Mouse (Mus musculus) 416B (cell line): ENCODE data around the gene Tnpo3.
"Not testable (repeated sequence)": the region's sequence is repeated elsewhere in the genome, so short reads cannot be mapped to it uniquely, and the experiment has no call there.

ENCODE experiments used
- DNase-seq: peaks from one replicate; pipeline ENCODE4 v3.0.0; 2011; ENCODE audit warnings: low read depth

Tnpo3 gene

GRCm38 (mm10) chr6:29620840-29621543 is 11.3 kb upstream of the Tnpo3 start:
- no peak for DNase-seq

DNA sequence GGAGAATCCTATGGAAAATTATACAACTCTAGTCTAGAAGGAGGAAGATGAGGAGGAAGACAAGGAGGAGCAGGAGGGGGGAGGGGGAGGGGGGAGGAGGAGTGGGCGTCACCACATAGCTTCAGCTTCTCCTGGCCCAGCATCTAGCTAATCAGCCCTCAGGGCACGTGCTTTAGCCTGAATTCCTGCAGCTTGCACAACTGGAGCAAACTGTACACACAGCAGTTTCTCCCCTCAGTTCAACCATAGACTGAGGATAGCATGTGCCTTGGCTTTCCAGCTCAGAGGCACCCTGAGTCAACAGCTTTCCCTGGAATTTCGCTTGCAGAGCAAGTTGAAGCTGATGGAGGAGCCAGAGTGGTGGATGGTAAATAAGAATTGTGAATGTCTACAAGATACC is 10.5 kb upstream of the Tnpo3 start:
- no peak for DNase-seq

DNA sequence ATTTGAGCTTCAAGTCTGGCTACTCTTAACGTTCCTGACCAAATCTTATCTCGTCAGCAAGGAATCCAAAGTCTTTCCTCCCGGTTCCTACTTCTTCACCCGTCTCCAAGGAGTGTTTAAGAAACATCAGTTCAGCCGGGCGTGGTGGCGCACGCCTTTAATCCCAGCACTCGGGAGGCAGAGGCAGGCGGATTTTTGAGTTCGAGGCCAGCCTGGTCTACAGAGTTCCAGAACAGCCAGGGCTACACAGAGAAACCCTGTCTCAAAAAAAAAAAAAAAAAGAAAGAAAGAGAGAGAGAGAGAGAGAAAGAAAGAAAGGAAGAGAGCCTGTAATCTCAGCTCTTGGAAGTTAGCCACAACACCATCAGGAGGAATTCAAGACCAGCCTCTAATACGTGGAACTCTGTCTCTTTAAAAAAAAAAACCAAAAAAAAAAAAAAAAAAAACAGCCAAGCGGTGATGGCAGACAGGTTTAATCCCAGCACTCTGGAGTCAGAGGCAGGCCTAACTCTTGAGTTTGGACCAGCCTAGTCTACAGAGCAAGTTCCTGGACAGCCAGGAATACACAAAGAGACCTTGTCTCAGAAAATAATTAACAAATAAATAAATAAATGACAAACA is 443 bp upstream of the Tnpo3 start:
- DNase-seq: peak; percentile 24

DNA sequence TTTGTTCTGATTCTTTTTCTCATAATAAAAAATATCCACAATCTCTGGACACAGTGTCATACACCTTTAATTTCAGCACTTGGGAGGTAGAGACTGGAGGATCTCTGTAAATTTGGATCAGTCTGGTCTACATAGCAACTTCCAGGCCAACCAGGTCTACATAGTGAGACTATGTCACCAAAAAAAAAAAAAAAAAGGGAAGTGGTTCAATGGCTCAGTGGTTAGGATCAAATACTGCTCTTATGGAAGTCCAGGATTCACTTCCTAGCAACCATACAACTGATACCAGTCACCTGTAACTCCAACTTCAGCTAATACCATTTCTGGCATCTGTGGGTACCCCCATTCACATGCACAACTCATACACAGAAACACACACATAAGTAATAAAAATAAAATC is 9.5 kb downstream of the Tnpo3 start:
- DNase-seq: no peak

DNA sequence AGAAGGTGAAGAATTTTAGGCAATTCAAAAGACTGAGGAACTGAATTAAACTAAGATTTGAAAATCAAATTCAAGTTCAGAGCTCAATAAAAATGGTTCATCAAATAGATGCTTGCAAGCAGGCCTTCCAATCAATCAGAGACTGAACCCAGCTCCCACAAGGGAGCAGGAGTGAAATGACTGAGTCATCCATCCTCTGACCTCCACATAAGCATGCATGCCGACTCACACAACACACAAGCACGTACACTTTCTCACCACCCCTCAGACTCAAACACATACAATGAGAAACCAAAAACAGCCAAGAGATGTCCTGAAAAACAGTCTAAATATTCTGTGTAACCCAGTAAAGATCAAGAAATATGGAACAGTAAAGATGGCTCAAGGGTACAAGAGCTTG is 14.0 kb downstream of the Tnpo3 start:
- peak; percentile 68 for DNase-seq

GRCm38 (mm10) chr6:29581202-29581601 is 28.5 kb downstream of the Tnpo3 start:
- no peak for DNase-seq

- no peak for DNase-seq
Measured at GRCm38 (mm10) chr6:29580770-29581169, 28.9 kb downstream of the Tnpo3 start.

GRCm38 (mm10) chr6:29576388-29576787 is 33.3 kb downstream of the Tnpo3 start:
- not testable (repeated sequence) for DNase-seq

- no peak for DNase-seq
Measured at GRCm38 (mm10) chr6:29557112-29557511, 52.6 kb downstream of the Tnpo3 start.

DNA sequence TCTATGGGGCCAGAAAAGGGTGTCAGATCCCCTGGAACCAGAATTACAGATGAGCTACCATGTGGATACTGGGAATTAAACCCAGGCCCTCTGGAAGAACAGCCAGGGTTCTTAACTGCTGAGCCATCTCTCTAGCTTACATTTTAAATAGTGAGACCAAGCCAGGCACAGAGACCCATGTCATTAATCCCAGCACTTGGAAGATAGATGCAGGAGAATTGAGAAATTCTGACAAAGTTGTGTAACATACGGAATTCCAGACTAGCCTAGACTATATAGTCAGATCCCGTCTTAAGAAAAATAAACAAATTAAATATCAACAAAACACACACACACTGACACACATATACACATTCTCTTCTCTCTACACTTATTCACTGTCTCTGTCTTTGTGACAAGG is 57.2 kb downstream of the Tnpo3 start:
- no peak for DNase-seq

GRCm38 (mm10) chr6:29548086-29548485 is 61.6 kb downstream of the Tnpo3 start:
- no peak for DNase-seq

DNA sequence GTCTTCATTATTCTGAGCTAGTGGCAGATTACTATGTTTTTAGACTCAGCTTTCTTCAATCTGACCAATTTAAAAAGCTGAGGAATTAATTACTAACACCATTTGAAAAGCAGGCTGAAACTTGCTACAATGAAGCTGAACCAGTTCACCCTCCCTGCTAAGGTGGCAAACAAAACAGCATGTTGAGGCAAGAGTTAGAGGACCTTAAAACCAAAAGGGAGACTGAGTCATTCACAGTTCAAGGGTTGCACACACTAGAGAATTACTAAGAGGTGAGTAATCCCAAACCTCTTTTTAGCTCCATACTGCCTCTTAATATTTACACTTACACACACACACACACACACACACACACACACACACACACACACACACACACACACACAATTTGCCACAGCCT is 62.1 kb downstream of the Tnpo3 start:
- DNase-seq: peak; percentile 16

DNA sequence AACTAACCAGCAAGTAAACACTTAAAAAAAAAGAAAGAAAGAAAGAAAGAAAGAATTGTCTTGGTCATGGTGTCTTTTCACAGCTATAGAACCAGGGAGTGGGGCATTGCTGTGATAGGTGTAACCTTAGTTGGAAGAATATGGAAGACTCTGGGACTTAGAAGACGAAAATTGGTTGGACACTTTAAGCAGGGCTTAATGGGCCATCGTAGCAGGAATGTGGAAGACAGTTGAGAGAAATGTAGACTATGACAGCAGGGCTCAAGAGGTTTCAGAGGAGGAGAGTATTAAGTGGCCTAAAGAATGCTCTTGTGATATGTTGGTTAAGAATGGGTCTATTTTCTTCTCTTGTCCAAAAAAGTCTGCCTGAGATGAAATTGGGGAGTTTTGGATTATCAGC is 64.1 kb downstream of the Tnpo3 start:
- DNase-seq: no peak

- no peak for DNase-seq
Measured at GRCm38 (mm10) chr6:29540956-29541355, 68.7 kb downstream of the Tnpo3 start.

DNA sequence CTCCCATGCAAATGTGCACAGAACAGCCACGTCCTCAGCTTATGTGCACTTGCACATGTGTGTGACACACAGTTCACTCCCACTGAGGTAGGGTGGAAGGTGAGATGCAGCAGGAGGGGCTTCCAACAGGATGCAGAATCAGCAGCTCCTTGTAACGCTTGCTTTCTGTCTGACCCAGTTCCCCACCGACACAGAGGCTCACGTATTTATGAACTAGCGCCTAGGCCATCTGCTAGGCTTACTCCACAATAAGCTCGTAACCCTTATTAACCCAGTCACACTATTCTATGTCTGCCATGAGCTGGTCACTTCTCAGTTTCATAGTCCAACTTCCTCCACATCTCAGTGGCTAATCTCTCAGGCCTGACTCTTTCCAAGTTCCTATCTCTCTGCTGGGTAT is 69.5 kb downstream of the Tnpo3 start:
- no peak for DNase-seq

DNA sequence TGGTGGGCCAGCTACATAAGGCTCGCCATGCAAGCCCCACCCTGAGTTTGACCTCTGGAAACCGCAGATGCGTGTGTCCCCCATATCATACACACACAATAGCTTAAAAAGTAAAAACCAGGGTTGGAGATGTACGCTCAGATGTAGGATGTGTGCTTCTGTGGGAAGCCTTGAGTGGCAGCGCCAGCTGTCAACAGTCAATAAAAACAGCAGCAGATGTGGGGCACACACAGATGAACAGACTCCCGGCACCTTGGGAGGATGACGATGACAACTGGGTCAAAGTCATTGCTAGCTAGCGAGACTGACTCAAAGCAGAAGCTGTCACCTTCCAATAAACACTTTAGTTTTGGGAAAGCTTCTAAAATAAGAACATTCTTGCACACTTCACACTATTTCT is 70.2 kb downstream of the Tnpo3 start:
- DNase-seq: no peak

- DNase-seq: no peak
Measured at GRCm38 (mm10) chr6:29537221-29537620, 72.5 kb downstream of the Tnpo3 start.

GRCm38 (mm10) chr6:29536651-29537193 is 73.0 kb downstream of the Tnpo3 start:
- peak; percentile 43 for DNase-seq

DNA sequence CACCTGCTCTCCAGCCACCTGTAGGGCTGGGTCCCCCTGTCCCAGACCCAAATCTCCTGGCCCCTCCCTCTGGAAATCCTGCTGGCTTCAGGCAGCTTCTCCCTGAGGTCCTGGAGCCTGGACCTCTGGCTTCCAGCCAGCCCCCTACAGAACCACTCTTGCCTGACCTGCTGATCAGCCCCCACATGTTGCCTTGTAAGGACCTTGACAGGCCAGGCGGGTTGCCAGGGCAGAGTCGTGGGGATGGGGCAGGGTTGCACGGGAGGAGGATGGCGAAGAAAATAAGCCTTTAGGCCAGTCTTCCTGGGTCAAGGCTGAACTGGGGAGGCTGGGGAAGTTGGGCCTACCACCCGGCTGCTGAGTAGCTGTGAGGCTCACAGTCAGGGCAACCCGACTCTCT is 74.4 kb downstream of the Tnpo3 start:
- DNase-seq: no peak

GRCm38 (mm10) chr6:29530050-29530449 is 79.6 kb downstream of the Tnpo3 start:
- DNase-seq: peak; percentile 43

DNA sequence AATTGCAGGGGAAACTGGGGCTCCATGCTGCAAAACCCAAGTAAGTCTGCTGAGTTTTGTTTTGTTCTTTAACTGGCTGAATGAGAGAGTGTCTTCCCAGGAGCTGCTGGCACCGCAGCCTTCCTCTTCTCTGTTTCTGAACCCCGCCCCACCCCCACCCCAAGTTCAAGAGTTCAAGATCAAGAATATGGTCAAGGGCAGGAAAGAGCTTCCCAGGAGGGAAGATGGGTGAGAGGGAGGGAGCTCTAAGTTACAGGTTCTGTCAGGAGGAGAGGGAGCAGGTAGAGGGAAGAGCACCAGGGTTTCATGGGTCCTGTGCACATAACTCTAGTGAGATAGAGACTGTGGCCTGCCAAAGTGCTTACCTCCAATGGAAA is 80.3 kb downstream of the Tnpo3 start:
- no peak for DNase-seq

GRCm38 (mm10) chr6:29528561-29529443 is 80.9 kb downstream of the Tnpo3 start:
- DNase-seq: peak; percentile 91

DNA sequence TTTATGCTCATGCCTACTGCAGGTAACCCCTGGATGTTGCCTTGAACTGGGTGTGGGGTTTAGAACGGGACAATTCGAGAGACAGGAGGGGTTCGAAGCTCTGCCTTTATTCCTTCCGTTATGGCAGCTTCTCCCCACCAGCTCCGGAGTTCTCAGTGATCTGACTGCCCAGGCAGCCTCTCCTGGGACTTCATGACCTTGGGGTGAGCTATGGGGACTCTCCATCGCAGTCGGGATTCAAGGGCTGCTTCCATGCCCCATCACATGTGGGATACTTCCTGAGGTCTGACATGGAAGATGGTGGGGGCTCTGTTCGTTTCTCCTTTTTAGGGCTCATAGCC is 81.6 kb downstream of the Tnpo3 start:
- no peak for DNase-seq
